Mouse (Mus musculus) R1 (cell line): ENCODE measurements at regions not wholly inside any gene's neighbourhood (a gene's known extent, or its start where the extent isn't known, plus 50 kb on each side); places are given as distances from the start of the nearest gene placed in this dataset.

Source experiments
- DNase-seq: peaks from one replicate; pipeline ENCODE4 v3.0.0-alpha.2; 2018; ENCODE audit warnings: low read depth, low spot score

DNA sequence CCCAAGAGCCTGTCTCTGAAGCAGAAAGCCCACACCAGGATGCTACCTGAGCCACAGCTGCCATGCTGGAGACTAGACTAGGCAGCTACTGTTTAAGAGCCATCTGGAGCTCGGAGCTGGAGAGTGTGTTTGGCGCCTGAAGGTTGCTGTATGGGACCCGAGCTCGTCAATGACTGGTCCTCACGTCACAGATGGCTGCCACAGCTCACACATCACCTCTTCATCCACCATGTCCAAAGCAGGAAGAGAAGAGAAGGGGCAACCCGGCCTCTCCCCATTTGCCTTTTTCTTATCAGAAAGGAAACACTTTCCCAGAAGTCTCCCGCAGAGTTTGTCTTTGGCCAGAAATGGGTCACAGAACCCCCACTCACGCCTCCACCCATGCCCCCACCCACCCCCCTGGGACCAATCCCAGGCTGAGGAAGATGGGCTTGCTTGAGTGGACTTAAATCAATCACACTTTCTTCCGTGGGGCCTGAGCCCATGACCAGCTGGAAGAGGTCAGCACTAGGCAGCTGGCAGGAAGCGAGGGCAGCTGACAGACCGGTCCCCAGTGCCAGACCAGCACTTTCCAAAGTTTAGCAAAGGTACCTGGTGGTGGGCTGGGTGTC, 53.5 kb upstream of the Ptpn1 start:
- no peak for DNase-seq

DNA sequence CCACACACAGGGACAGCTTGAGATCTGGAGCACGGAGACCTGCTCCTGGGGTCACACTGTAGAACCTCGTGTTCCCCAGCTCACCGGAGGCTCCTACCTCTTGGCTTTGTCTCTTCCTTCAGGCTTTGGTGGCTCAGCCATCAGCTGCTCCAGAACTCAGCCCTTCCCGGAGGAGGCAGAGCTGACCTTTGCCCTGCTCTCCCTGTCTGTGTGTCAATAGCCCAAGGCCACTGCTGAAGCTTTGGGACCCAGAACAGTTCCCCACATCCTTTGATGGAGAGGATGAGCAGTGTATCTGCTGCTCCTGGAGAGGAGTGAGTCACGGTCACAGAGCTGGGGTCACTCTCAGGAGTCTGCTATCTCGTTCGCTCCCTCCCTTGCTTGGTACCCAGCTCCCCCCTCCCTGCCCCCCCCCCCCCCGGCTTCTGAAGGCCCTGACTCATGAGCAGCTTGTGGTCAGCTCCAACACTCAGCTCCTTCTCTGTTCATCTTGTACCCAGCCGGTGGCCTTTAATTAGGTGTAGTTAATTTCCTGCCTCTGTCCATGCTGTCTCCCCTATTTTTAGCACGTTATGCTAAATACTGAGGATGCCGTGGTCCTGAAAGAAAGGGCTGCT, 54.5 kb upstream of the Ptpn1 start:
- DNase-seq, result no peak

GRCm38 (mm10) chr2:167872507-167872906, 59.4 kb upstream of the Ptpn1 start:
- no peak for DNase-seq

- DNase-seq, result no peak
Measured at GRCm38 (mm10) chr2:167870153-167870552, 61.7 kb upstream of the Ptpn1 start.

DNA sequence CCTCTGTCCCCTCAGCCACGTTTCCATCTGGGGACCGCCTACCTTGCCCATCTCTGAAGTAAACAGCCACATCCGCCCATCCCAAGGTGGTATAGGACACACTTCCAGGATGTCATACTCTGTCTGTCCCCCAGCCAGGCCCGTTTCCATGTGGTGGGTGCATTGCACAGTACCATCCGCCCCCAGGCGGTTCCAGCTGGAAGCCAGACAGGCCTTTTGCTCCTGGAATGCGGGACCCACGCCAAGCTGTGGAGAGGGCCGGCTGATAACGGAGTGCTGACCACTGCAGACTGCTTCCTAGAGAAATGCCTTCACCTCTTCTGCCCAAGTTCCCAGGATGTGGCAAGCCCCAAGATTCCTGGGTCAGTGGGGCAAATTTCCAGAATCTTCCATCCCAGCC, 65.1 kb upstream of the Ptpn1 start:
- DNase-seq, result no peak

- no peak for DNase-seq
Measured at GRCm38 (mm10) chr2:167865525-167865924, 66.3 kb upstream of the Ptpn1 start.

- no peak for DNase-seq
Measured at GRCm38 (mm10) chr2:167864672-167865071, 67.2 kb upstream of the Ptpn1 start.

DNA sequence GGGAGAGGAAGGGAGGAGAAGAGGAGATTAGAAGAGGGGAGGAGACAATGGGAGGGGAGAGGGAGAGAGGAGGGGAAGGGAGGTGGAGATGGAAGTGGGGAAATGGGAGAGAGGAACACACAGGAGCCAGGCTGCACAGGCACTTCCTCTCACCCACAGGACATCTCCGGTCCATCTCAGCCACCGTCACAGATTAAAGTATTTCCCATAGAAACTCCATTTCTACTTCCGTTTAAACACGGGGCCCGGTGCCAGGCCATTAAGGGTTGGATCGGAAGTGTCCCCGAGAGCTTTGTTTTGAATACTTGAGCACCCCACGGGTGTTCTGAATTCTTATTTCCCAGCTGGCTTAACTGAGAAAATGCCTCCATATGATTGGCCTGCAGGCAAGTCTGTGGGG, 67.6 kb upstream of the Ptpn1 start:
- DNase-seq, result peak; percentile 5

GRCm38 (mm10) chr2:167863616-167864015, 68.2 kb upstream of the Ptpn1 start:
- no peak for DNase-seq

- DNase-seq, result no peak
Measured at GRCm38 (mm10) chr2:167861178-167861520, 70.7 kb upstream of the Ptpn1 start.

DNA sequence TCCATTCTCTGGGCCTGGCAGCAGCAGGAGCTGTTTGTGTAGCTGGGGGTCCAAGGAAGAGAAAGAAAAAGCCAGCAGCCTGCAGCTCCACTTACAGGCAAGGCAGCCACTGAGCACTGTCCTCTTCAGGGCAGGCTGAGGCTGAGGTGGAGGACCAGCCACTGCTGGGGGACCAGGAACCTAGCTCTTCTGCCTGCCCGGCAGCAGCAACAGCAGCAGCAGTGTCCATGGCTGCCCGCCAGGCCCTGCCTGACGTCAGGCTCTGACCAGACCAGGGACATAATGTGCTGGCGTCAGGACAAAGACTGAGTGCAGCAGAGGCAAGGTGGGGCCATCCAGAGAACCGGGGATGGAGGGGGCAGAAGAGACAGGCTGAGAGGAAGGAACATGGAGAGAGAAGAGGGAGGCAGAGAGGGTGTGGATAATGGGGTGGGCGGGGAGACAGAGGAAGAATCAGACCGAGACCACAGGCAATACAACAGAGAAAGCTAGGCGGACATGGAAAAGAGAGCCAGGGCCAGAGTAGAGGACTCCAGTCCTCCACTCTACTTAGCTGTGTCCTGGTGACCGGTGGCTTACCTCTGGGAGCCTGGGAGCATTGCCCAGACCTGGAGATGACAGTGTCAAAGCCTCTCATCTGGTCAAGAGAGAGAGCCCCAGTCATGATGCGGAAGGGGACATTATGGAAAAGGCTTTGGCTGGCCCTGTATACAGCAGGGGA, 71.2 kb upstream of the Ptpn1 start:
- no peak for DNase-seq

GRCm38 (mm10) chr2:167859575-167859974, 72.3 kb upstream of the Ptpn1 start:
- DNase-seq, result no peak

- DNase-seq, result no peak
Measured at GRCm38 (mm10) chr2:167858346-167858745, 73.5 kb upstream of the Ptpn1 start.

- no peak for DNase-seq
Measured at GRCm38 (mm10) chr2:167857911-167858310, 73.9 kb upstream of the Ptpn1 start.

DNA sequence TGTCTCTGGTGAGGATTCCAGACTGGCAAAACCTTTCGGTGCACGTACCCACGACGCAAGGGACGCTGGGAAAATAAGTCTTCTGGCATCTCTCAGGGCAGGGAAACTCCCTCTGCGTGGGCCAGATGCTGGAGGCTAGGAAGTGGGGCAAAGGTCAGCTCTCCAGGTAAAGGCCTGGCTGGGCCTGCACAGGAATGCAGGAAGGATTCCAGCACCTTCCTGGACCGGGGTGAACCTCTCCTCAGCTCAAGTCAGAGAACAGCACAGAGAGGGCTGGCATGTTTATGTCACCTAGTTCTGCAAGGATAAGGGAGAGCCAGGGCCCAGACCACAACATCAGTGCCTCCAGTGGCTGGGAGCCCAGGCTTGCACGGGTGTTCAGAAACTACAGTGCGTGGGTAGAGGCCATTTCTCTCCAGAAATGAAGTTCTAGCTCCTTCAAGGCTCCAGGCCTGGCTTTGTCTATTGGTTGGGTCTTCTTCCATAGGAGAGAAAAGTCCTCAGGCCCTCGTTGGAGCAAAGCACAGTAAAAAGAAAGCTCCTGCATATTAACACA, 74.9 kb upstream of the Ptpn1 start:
- DNase-seq, result no peak

GRCm38 (mm10) chr2:167856020-167856419, 75.8 kb upstream of the Ptpn1 start:
- no peak for DNase-seq

DNA sequence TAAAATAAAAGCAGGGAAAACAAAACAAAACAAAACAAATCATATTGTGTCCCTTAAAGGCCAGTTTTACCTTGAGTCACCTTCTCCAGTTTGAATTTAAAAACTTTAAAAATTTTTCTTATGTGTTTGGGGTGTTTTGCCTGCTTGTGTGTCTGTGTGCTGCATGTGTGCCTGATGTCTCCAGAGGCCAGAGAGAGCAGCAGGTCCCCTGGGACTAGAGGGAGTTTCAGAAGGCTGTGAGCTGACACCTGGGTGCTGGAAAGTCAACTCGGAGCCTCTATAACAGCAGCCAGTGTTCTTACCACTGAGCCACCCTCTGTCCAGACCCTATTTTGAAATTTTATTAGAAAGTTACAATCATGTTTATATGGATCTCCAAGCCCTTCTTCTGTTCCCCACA, 77.8 kb upstream of the Ptpn1 start:
- no peak for DNase-seq

DNA sequence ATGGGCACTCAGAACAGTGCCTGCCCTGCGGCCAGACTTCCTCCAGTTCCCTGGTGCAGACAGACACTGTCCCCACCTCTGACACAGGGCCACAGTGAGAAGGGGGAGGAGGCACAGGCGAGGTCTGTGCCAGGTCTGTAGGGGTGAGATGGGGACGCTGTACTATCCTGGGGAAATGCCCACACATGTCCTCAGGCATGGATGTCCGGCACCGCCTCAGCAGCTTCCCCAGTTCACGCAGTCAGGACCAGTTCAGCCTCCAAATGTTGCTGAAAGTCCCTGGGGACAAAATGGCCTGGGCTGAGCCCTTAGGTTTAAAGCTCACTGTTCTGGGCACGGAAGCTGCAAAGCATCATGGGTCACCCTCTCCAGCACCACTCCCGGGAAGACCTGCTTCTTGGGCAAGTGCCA, 78.4 kb upstream of the Ptpn1 start:
- DNase-seq, result no peak

DNA sequence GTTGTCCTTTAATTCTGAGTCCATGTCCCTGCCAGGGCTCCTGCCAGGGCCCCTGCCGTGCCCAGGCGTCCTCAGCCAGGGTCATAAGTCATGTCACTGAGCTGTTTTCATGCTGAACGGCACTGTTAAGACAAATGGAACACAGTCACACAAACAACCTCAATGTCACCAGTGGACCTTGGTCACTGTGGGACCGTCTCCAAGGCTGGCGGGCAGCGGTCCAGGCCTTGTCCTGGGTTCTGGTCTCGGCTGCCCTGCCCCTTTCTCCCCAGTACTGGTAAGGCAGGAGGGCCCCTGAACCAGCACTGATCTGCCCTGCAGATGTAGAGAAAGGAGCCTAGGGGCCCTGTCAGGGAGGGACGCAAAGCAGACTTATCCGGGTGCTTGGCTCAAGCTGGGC, 79.3 kb upstream of the Ptpn1 start:
- no peak for DNase-seq

- no peak for DNase-seq
Measured at GRCm38 (mm10) chr2:167851216-167851896, 80.5 kb upstream of the Ptpn1 start.

DNA sequence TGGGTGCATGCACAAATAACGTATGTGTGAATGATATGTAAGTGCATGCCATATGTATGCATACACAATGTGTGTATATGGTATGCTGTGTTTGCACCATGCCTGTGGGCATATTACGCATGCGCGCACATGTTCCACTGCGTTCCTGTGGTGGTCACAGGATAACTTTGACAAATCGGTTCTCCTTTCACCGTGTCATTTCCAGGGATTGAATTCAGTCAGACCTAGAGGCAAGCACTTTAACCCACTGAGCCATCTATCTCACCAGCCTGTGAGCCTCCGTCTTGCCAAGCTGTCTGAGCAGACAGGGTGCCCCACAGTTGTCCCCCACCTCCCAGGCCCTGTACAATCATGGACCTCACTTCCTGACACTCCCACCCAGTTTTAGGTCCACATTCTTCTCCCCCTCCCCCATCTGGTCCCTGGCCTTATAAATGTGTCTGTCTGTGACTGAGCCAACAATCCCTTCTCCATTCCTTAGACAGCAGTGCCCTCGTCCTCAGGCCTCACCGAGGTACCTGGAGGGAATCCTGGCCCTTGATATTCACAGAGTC, 81.8 kb upstream of the Ptpn1 start:
- no peak for DNase-seq
